Mouse (Mus musculus): ENCODE measurements around the gene Smarca2.
"Not testable (repeated sequence)": the region's sequence is repeated elsewhere in the genome, so short reads cannot be mapped to it uniquely, and the experiment has no call there.

Smarca2 gene

GRCm38 (mm10) chr19:26617287-26617686 lies 12.4 kb downstream of the Smarca2 start:
- DNase-seq: no peak

GRCm38 (mm10) chr19:26630712-26631235 lies 25.9 kb downstream of the Smarca2 start:
- DNase-seq: no peak

GRCm38 (mm10) chr19:26632228-26632627 lies 27.4 kb downstream of the Smarca2 start:
- no peak for DNase-seq

DNA sequence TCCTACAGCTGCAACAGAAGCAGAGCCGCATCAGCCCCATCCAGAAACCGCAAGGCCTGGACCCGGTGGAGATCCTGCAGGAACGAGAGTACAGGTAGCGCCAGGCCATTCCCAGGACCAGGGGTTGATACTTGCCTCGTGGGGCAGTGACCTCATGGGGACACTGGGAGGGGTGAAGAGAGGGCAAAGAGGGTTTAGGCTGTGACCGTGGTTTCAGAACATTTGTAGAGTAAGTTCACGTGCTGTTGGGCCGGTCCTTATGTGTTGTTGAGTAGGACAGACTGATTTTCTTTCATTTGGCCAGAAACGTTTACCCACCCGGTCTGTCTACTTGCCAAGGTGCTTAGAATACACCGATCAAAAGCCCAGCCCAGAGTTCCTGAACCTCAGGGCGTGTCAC lies 35.7 kb downstream of the Smarca2 start:
- DNase-seq: no peak

- DNase-seq: peak; percentile 35
Observed at GRCm38 (mm10) chr19:26641269-26641668, 36.4 kb downstream of the Smarca2 start.

DNA sequence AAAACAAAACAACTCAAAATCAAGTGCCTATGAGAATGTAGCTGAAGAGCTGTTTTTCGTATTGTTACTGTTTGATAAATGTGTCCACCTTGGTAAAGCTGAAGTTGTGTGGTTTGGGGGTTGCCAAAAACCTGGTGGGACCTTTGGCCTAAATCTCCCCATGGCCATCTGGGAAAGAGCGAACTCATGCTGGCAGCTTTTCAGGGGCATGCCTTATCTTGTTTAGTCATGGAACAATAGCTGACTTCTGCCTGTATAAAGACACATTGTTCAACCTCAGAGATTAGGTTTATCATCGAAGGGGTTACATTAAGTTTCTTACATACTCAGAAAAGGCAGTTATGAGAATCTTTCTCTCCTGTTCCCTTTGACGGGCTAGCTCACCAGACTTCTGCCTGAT lies 38.2 kb downstream of the Smarca2 start:
- peak; percentile 89 for DNase-seq

- DNase-seq: no peak
Observed at GRCm38 (mm10) chr19:26643936-26644335, 39.1 kb downstream of the Smarca2 start.

DNA sequence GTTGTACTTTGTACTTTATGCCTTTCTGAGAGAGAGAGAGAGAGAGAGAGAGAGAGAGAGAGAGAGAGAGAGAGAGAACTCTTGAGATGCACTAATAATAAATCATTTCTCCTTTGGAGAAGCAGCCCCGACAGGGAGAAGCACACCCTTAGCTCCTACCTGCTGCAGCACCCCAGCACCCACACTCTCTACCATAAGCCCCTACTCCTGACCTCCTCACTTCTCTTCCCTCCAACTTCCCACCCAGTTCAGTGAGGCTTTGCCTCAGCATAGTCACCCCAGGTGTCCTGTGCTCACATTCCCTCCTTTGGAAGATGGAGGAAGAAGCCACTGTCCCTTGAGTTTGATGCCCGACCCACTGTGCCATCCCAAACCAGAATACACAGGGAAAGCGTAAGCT lies 40.2 kb downstream of the Smarca2 start:
- DNase-seq: no peak

GRCm38 (mm10) chr19:26646128-26646527 lies 41.3 kb downstream of the Smarca2 start:
- DNase-seq: no peak

DNA sequence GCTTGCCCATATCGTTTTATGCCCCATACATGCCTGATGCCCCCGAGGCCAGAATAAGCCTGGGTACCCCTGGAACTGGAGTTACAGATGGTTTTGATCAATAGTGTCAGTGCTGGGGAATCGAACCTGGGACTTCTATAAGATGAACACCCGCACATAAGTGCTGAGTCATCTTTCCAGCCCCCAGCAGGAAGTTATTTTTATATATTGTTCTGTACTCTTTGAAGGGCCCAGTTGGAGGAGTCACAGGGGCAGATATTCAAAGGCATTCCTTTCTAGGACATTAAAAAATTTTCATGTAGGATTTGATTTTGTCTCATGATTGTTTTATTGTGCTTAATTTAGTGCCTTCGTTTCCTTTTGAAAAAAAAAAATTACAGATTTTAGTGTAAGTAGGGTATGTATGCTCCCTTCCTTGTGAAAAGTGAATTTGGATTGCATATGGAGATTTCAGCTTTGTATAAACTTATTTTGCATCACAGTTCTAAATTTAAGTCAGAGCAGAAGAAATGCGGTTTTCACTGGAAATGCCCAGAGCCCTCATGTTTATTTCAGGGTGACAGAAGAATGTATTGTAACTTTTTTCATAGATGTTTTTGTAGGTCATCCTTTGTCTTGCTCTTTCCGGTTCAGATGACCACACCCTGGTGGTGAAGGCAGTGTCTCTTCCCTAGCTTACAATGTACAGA lies 45.9 kb downstream of the Smarca2 start:
- no peak for DNase-seq

- no peak for DNase-seq
Observed at GRCm38 (mm10) chr19:26658324-26658723, 53.5 kb downstream of the Smarca2 start.

- DNase-seq: no peak
Observed at GRCm38 (mm10) chr19:26659976-26660375, 55.1 kb downstream of the Smarca2 start.

DNA sequence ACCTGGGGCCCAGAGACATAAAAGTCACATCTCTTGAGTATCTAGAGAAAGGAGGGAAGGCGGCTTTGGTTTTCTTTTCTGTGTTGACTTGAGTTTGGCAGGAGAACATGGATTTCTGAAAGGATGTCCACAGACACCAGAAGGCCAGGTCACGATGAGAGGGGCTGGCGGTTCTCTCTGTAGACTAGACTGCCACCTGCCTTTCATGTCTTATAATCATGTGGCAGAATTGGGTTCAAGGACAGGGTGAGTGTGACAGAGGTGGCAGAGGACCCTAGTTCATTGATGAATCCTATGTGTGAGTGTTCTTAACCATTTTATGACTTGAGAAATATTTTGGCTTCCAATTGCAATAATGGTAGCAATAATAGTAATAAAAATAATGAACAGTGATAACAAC lies 56.3 kb downstream of the Smarca2 start:
- no peak for DNase-seq

DNA sequence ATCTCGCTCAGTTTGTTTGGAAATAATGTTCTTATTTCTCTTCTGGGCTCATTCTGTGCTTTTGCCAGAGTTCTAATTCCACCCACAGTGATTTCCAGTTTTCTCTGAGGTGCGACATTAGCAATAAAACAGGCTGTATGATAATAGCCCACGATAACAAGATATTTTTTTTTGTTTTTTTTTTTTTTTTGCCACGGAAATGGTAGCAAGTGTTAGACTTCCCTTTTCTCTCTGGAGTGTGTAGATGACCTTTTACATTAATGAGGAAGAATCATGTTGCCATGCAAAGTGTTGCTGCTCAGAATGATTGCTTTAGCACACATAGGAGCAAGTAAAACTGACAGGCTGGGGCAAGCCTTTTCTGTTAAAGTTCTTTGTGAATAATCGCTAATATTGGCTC lies 61.5 kb downstream of the Smarca2 start:
- no peak for DNase-seq

GRCm38 (mm10) chr19:26670089-26670488 lies 65.2 kb downstream of the Smarca2 start:
- no peak for DNase-seq

DNA sequence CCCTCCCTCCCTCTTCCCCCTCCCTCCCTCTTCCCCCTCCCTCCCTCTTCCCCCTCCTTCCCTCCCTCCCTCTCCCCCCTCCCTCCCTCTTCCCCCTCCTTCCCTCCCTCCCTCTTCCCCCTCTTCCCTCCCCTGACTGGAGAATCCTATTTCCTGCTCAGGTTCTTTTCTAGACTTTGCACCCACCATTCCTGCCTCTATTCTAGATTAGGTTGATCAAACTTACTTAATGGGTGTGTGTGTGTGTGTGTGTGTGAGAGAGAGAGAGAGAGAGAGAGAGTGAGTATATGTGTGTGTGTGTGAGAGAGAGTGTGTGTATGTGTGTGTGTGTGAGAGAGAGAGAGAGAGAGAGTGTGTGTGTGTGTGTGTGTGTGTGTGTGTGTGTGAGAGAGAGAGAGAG lies 66.6 kb downstream of the Smarca2 start:
- not testable (repeated sequence) for DNase-seq

DNA sequence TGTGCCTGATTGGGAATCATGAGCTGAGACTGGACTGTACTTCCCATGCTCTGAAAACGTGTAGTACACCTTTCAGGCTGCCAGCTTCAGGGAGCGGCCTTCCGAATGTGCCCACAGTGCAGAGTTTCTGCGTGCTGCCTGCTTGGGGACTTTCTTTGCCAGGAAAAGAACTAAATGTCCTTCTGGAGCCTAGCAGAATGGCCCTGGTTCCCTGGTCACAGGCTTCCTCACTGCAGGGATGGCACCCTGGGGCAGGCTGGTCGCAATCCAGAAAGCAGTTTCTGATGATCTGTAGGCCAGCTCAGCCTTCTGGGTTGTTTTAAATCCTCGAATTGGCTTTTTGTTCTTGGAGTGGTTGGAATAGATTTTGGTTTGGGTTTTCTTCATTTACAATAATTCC lies 71.1 kb downstream of the Smarca2 start:
- peak; percentile 94 for DNase-seq

DNA sequence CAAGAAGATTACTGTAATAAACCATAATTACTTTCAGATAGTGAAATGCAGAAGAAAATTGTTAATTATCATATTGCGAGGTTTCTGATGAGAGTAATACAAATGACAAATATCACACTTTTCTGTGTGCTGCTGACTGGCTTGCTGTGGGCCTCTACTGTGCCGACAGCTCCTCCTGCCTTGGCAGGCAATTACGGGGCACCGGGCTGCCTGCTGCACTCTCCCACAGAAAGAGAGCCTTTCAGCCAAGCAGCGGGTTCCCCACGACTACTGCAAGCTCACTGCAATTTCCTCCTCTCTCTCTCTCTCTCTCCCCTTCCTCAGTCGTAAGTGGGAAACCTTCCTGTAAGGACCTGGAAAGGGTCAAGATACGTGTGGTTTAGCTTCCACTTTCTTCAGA lies 73.7 kb downstream of the Smarca2 start:
- peak; percentile 47 for DNase-seq

DNA sequence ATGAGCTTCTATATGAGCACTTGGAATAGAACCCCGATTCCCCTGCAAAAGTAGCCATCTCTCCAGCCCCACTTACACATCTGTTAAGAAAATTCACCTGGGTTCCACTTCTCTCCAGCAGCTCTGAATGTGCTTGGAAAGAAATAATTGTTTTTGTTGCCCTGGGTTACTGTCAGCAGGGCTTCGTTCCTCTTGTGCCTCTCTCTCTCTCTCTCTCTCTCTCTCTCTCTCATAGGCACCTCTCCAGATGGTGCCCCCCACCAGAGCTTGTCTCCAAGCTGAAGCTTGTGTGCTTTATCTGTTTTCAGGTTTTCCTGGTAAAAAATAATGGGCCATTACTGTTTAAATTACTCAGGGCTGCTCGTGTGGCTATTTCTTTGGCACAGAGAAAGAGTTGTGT lies 74.8 kb downstream of the Smarca2 start:
- DNase-seq: no peak

DNA sequence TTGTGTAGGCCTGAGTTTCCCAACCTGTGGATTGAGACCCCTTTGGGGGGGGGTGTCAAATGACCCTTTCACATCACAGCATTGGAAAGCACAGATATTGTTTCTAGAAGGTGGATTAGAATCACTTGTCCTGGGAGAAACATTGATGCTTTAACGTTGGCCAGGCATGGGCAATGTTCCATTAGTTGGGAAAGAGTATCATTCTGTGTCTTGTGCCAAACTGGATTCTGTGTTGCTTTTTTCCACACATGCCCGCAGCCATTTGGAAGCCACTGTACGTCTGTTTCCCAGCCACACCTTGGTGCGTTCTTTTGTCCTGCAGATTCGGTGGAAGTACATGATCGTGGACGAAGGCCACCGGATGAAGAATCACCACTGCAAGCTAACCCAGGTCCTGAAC lies 76.7 kb downstream of the Smarca2 start:
- DNase-seq: no peak

DNA sequence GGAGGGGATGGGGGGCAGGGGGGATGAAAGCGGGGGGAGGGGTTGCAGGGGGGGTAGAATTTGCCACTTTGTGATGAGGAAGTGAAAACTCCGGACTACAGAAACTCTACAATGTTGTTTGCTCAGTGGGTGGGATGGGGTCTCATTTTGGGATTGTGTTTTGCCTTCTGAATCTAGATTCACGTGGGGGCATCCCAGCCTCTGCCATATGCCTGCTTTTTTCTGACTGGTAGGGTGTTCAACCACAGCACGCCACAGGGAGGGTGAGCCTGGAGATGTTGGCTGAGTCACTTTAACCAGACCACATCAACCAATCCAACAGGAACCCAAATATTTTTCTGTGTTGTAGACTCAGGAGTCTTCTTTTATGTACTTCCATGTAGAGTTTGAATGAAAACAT lies 77.3 kb downstream of the Smarca2 start:
- no peak for DNase-seq

DNA sequence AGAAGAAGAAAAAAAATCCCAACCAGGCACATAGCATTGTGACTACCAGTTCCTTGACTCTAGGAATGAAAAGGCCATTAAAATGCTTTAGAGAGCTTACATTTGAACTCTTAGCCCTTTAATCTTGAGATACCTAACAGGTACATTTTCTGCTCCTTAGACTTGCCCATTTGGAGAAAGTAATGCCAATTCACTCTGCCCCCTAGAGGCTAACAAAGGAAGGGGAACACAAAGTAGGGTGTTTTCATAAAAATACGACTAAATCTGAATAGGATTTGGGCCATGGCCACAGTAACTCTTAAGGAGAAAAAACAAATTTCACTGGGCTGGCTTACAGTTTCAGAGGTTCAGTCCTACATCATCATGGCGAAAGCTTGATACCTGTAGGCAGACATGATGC lies 77.9 kb downstream of the Smarca2 start:
- no peak for DNase-seq

DNA sequence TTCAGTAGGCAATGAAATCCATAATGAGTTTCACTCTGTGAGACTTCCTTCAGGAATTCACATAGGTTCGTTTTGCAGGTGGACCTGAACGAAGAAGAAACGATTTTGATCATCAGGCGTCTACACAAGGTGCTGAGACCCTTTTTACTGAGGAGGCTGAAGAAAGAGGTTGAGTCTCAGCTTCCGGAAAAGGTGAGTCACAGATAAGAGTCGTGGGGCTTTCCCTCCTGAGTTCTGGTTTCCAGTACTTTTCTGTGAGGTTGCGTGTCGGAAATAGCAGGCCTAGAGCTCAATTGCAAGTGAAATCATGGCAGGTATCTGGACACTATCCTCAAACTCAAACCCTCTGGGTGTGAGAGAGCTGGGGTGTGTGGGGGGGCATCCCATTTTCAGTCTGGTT lies 78.9 kb downstream of the Smarca2 start:
- DNase-seq: no peak

GRCm38 (mm10) chr19:26690516-26690915 lies 85.7 kb downstream of the Smarca2 start:
- DNase-seq: no peak

DNA sequence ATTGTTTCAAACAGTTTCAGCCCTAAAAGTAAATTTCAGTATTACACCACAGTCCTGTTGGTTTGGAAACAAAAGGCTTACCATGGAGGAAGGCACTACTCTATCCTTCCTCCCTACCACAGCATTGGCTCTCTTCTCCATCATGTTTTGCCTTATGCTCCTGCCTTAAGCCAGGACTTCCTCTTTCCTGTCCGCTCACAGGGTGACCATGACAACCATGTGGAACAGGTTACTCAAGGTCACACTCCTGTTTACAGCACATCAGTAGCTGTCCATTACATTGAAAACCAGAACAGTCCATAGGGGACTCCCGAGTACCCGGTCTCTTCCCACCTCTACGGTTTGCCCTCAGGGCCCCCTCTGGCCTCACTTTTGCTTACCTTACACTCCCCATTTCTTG lies 92.3 kb downstream of the Smarca2 start:
- DNase-seq: no peak

All from cerebellum, adult 9-11 months (tissue).